Mouse (Mus musculus): ENCODE measurements at regions not wholly inside any gene's neighbourhood (a gene's known extent, or its start where the extent isn't known, plus 50 kb on each side); places are given as distances from the start of the nearest gene placed in this dataset.

DNA sequence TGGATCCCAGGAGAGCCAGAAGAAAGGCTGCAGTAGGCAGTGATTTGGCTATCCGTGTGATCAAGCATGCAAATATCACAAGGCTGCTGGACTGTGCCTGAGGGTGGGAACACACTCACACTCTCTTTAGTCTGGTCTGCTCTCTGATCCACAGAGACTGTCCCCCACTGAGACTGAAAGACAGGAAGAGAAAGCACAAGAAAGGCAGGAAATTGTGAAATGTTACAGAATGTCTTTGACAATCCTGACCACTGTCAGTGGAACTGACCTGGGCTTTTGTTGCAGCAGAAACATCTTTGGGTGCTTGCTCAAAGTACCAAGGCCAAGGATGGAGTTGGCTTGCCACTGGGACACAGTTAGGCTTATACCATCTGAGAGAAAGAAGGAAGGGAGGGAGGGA lies 52.3 kb upstream of the Gpd2 start:
- no peak for DNase-seq (ENCODE audit: extremely low read depth, insufficient read length, low spot score)

DNA sequence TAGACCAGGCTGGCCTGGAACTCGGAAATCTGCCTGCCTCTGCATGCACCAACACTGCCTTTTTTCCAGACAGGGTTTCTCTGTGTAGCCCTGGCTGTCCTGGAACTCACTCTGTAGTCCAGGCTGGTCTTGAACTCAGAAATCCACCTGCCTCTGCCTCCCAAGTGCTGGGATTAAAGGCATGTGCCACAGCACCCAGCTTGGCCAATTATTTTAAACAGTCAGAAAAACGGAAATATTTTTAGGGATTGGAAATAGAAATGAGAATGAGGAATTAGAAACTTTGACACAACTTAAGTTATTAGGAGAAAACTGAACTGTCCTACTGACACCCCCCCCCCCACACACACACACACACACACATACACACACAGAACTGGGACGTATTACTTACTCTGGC lies 54.3 kb upstream of the Gpd2 start:
- DNase-seq (ENCODE audit: extremely low read depth, insufficient read length, low spot score): peak; percentile 47

DNA sequence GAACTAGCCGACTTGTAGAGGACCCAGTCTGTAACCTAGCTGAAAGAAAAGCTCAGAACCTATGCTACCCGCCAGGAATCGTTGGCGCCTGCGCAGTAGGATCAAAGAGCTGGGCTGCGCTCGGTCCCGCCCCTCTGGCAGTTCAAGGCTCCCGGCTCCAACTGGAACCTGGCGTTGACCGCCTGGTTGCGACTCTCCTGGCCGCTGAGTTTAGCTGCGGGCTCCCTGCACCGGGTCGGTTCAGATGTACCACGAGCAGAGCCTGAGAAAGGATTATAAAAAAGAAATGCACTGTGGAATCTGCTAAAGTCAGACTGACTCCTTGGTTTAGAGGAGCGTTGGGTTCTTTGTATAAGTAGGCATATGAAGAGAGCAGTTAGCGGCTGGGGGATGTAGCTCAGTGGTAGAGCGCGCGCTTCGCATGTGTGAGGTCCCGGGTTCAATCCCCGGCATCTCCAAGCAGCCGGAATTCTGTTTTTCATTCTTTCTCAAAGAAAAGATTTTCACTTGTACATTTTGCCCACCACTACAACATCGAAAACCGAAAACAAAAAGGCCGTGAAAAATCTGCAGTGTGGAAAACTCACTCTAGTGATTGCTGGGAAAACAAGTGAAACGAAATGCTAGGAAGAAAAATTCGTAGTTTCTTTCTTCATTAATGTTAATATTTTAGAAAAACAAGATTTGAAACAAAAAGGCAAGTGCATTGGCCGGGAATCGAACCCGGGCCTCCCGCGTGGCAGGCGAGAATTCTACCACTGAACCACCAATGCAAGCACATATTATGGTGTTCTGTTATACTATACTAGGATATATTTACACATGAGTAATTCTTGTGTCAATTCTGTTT lies 55.5 kb upstream of the Gpd2 start:
- DNase-seq (ENCODE audit: extremely low read depth, insufficient read length, low spot score): peak; percentile 91

DNA sequence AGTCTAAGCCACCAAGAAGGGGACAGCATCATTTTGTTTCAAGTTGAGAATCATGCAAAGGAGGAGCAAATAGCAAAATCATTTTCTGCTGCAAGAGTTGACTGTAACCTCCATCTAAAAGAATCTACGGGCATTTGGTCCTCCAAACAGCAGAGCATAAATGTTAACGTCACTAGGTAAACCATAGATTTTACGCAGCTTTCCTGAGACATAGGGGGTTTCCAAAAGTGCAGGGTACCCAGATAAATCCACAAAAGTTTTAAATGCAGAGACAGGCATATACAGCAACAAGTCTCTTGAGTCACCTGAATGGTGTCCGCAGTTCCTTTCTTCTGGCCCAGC lies 56.1 kb upstream of the Gpd2 start:
- no peak for DNase-seq (ENCODE audit: extremely low read depth, insufficient read length, low spot score)

- DNase-seq (ENCODE audit: extremely low read depth, insufficient read length, low spot score): no peak
Measured at GRCm38 (mm10) chr2:57178056-57178455, 54.3 kb upstream of the Nr4a2 start.

DNA sequence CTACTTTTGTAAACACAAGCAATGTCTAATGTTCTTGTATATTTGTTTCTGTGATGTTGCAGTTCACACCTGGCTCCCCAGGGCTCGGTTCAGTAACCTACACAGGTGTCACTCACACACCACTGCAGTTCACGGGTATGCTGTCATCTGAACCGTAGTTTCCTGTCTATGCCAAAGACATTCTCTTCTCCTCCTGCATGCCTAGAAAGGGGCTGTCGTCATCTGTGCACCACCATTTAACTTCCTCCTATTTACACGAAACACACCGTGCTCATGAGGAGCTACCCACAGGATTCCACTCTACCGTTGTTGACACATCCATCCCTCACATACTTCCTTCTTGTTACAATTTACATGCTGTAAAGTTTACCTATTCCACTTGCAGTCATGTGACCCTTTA lies 52.7 kb upstream of the Nr4a2 start:
- DNase-seq (ENCODE audit: extremely low read depth, insufficient read length, low spot score): no peak

DNA sequence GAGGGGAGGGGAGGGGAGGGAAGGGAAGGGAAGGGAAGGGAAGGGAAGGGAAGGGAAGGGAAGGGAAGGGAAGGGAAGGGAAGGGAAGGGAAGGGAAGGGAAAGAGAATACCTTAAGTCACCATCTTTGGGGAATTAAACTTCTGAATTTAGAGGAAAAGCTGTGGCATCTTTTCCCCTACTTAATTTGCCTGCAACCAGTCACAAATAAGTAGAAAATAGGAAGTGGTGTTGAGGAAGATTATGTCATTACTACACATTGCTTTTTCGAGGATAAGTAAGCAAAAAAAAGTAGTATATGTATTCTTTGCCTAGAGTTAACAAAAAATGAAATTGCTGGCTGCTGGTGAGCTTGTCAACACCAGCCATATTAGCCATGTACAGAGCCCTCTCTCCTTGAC lies 51.4 kb upstream of the Nr4a2 start:
- no peak for DNase-seq (ENCODE audit: extremely low read depth, insufficient read length, low spot score)

Measured in 3134 (cell line).